Mouse (Mus musculus) cortical plate, adult 2 months (tissue): ENCODE measurements at regions not wholly inside any gene's neighbourhood (a gene's known extent, or its start where the extent isn't known, plus 50 kb on each side); places are given as distances from the start of the nearest gene placed in this dataset.

Experiments
- CTCF ChIP-seq: fragments of 200-500 bp; IDR thresholded peaks from 2 replicates; pipeline ENCODE4 v1.5.1; 2011; ENCODE audit warnings: mild to moderate bottlenecking, control low read depth, low read length; ENCODE audit not compliant: insufficient read depth; ENCODE audit errors: extremely low read depth
- POLR2A ChIP-seq: fragments of 200-500 bp; IDR thresholded peaks from 2 replicates; pipeline ENCODE4 v1.6.1; 2011; ENCODE audit warnings: mild to moderate bottlenecking, low read length, control low read depth; ENCODE audit not compliant: insufficient read depth; ENCODE audit errors: extremely low read depth

DNA sequence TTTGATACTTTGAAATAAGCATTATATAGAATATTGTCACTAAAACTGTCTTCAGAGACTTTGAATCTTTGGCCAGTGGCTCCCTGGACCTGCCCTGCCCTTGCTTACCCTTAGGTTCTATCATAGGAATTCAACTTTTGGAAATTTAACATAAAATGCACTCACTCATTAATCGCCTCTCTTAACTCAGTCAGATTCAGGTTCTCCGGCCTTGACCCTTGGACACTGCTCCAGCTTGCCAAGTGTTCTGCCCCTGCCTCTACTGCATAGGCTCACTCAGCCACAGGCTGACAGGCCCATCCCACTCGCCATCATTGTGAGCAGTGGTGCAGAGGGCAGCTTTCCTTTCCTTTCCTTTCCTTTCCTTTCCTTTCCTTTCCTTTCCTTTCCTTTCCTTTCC, 50.2 kb upstream of the Irx2 start:
- TF ChIP-seq POLR2A (no peak), CTCF (no peak)
